Mouse (Mus musculus) adrenal gland, adult 8-10 months (tissue): ENCODE measurements around the gene Fam98b. TPM values are rescaled to one million over a fixed set of nuclear protein-coding genes. Genes with fewer than 3 reads are reported as not detected.
A peak's percentile ranks its signal among the peaks of the same experiment; 100 is the strongest.

ENCODE experiments used
- DNase-seq: peaks from one replicate; pipeline ENCODE4 v3.0.0; 2022
- total RNA-seq, 4 experiments: library from RNA; stranded (reverse); gene quantifications; 2 replicates each; pipeline ENCODE4 v1.2.4; 2022

Gene Fam98b
- total RNA-seq, result 10 to 100 TPM; 42.9 to 56.9 (median 48.5) TPM

GRCm38 (mm10) chr2:117249255-117250000, at the start of gene Fam98b:
Fam98b (plus strand) TSS chr2:117249739.
- peak; percentile 81 for DNase-seq

DNA sequence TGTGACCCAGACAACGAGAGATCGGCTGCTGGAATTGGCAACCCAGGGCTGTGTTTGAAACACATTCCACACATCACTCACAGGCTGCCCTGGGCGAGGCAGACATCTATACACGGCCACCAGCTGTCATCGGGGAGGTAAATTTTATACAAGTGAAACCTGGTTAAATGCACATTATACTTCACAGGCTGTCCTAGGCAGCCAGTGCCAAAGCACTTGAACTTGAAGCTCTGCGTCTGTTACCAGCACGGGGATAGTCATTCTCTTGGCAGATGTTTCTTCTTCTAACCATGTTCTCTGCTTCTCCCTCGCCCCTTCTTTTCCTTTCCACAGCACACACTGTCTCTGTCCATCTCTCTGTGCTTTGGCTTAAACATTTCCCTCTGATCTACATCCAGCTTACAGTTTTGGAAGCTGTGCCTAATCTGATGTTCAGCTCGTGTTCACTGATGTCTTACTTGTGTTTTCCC, 48.6 kb upstream of the Fam98b start:
- no peak for DNase-seq

DNA sequence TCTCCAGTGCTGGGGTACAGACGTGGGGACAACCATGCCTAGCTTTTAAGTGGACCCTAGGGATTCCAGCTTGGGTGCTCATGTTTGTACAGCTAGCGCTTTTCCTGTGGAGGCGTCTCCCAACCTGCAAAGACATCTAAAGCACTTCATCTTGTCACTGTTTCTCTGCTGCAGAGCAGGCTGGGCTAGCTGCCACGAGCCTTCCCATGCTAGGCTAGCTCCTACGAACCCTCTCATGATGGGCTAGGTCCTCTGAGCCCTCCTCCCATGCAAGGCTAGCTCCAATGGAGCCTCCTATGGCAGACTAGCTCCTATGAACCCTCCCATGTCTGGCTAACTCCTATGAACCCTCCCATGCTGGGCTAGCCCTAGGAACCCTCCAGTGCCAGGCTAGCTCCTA, 46.2 kb upstream of the Fam98b start:
- no peak for DNase-seq

- DNase-seq, result peak; percentile 84
Observed at GRCm38 (mm10) chr2:117204534-117204933, 45.0 kb upstream of the Fam98b start.

DNA sequence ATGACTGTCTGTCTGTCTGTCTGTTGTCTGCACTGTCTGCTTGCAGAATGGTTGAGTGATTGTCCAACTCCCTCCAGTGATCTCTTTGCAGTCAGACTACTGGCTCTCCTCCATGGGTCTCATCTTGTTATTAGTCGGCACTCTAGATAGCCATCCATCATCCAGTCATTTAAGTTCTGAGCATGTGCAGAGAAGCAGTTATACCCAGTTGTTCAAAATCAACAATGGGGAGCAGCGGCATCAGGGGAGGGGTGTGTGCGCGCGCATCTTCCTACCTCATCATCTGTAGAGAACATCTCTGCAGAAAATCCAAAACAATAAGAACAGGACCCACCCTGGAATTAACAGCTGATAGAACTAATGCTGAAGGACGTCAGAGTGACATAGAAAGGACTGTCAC, 44.5 kb upstream of the Fam98b start:
- DNase-seq, result no peak

DNA sequence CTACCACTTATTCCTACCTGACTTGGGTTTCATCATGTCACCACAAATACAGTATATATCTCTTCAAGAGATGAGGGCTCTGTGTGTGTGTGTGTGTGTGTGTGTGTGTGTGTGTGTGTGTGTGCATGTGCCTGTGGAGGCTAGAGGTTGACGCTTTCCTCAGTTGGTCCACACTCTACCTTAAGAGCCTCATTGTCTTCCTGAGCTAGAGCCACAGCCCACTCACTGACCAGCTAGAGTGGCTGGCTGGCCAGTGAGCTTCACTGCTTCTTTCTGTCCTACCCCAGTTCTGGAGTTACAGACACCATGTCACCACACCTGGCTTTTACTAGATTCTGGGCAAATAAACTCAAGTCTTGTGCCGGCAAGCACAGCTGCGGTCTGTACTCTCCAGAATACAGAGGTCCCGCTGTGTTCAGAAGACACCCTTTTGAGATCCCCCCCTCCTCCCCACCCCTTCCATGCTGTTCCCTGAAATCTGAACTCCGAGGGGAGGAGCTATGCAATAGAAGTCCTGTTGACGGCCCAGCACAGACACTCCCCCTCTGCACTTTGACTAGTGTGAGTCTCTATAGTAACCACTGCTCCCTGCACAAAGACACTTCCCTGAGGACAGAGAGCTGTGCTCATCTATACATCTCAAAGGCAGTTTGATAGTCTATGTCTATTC, 39.0 kb upstream of the Fam98b start:
- DNase-seq, result peak; percentile 31

DNA sequence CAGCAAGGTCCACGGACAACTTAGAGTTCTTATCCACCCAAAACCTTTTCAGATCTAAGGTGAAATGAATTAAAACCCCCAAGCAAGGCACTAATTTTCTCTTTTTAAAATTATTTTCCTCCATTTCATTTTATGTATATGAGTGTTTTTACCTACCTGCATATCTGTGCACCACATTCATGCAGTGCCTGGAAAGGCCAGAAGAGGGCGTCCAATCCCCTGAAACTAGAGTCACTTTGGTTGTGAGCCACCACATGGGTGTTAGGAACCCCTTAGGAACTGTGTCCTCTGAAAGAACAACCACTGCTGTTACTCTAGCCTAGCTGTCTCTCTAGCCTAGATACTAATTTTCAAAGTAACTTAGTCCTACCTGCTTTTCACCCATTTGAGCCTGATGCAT, 33.4 kb upstream of the Fam98b start:
- no peak for DNase-seq

- no peak for DNase-seq
Observed at GRCm38 (mm10) chr2:117217695-117218216, 31.8 kb upstream of the Fam98b start.

GRCm38 (mm10) chr2:117219536-117219935, 30.0 kb upstream of the Fam98b start:
- DNase-seq, result no peak

GRCm38 (mm10) chr2:117222651-117223050, 26.9 kb upstream of the Fam98b start:
- no peak for DNase-seq

DNA sequence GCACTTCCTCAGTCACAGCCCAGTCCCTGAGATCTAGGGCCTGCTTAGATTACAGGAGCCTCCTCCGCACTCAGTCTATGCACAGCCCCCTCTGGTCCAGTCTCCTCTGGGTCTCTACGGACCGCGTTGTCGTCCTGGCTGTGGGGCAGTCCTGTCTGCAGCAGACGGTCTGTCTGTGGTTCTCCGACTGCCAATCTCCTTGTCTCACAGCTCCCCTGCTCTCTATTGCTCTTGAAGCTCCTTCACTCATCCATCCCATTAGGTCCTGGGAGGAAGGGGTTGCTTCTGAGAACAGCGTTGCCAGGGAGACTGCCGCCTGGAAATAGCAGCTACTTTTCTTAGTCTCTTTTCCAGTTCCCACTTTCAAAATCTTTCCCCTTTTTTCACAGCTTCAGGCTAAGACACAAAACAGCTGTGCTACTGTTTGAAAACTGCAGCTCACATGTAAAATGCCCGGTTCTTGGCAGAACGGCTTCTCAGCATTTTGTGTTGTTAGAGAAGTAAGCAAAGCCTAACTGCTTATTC, 20.9 kb upstream of the Fam98b start:
- no peak for DNase-seq

- DNase-seq, result no peak
Observed at GRCm38 (mm10) chr2:117230261-117230660, 19.3 kb upstream of the Fam98b start.

DNA sequence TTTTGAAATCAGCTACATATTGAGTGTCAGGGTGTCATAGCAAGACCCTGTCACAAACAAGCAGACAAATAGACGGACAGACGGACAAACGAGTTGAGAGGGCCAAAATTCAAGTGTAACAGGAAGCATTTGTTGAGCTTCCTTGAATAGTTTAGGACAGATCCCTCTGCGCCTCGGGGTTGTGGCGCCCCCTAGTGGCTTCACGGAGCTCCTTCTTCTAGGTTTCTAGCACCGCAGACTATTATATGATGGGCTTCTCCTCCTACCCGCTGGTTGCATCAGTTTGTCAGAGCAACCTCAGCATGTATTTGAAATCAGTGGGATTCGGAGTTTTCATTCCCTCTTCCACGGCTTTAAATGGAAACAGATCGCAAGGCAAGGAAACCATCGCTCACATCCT, 18.3 kb upstream of the Fam98b start:
- peak; percentile 74 for DNase-seq

DNA sequence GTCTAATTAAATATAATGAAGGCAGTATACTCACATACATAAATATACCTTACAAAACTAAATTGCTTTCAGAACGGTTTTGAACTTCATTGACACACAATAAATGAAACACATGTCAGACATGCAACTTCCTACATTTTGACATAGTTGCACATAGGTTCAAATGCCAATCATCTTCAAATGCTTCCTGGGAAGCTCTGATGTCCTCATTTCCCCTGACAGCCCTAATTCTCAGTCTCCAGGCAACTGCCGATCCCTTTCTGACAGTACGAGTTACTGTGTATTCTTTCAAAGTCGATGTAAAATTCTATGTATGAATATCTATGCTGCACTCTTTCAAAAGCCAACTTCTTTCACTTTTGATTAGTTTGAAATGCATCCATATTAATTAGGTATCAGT, 7.6 kb upstream of the Fam98b start:
- DNase-seq, result no peak

DNA sequence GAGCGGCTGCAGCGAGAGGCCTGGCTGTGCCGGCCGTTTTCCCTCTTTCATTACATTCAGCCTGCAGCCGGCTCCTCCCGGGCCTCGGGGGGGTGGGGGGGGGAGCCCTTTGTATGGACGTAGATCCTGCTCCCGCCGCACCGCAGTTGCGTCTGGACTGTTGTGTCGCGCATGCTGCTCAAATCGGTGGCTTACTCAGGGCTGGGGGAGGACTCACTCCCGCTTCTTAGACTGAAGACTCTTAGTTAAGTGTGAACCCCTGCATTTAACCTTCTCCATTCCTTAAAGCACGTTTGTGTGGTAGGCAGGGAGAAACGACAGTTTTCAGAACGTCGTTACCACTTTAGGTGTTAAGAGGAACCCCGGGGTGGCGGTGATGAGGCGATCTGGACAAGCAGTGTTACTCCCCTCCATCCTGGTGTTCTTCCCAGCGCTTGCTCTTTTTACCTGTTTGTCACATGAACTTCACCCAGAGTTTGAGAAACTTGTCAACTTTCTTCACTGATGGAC, 517 bp downstream of the Fam98b start:
- DNase-seq, result peak; percentile 8

GRCm38 (mm10) chr2:117255415-117255814, 5.9 kb downstream of the Fam98b start:
- no peak for DNase-seq

DNA sequence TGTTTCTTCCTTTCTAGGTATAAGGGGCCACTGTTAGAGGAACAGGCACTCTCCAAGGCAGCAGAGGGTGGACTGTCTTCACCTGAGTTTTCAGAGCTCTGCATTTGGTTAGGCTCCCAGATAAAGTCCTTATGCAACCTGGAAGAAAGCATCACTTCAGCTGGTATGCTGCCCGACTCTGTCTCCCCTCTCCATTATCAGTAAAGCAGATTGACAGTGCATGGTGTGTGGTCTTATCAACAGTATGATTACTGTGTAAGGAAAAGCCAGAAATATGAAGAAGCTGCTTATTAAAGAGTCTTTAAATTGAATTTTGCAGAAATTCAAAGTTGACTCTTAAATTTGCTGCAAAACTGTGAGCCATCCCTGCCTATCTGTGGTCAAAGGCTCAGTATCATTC, 8.1 kb downstream of the Fam98b start:
- DNase-seq, result no peak

- DNase-seq, result no peak
Observed at GRCm38 (mm10) chr2:117262184-117262583, 12.6 kb downstream of the Fam98b start.

- peak; percentile 14 for DNase-seq
Observed at GRCm38 (mm10) chr2:117263786-117264408, 14.4 kb downstream of the Fam98b start.

GRCm38 (mm10) chr2:117288291-117288690, 38.8 kb downstream of the Fam98b start:
- DNase-seq, result no peak

- no peak for DNase-seq
Observed at GRCm38 (mm10) chr2:117299596-117300448, 50.3 kb downstream of the Fam98b start.
